Mouse (Mus musculus) kidney, adult 18-20 months (tissue): ENCODE results near the gene Daam1.

Source experiments
- DNase-seq: peaks from one replicate; pipeline ENCODE4 v3.0.0; 2021

The Daam1 gene

DNA sequence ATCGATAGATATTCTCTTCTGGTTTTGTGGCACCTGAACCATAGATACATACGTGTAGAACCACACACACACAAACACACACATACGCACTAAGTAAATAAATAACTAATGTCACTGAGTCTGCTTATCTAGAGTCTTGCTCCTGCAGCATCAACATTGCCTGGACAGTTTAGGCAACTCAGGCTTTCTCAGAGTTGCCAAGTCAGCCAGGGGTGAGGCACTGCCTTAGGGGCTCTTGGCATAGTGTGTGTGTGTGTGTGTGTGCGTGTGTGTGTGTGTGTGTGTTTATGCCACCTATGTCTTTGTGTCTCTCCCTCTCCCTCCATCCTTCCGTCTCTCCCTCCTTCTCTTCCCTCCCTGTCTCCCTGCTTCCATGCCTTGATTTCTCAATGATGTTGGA is 110.4 kb downstream of the Daam1 start:
- DNase-seq, result no peak

DNA sequence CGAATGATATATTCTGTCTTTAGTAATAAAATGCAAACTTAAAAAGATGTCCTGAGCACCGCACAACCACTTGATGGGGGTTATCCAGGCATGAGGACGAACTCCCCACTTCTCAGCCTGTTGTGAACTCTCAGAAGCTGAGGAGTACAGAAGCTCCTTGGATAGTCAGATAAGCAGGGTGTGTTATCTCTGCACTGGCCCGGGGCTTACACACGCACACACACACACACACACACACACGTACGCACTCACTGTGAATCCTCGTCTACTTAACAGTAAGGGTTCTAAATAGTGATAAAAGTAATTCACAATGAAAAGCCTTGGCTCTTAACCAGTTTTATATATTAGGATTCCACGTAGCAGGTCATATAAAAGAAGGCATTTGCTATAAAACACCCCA is 112.2 kb downstream of the Daam1 start:
- DNase-seq, result no peak

DNA sequence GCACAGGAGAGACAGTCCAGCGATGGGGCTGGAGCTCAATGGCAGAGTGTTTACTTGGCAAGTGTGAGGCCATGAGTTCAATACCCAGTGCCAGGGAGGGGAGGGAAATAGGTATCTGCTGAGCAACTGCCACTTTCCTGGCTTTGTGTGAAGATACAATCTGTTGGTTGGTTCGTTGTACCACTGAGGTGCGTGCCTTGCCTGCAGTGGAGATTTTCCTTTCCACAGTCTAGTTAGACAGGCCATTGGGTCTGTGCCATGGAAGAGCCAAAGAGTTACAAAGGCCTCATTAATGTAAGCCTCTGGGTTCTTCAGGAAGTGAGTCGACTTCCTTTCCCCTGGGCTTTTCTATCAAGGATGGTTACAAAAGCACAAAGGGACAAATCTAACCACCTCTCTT is 112.8 kb downstream of the Daam1 start:
- no peak for DNase-seq

DNA sequence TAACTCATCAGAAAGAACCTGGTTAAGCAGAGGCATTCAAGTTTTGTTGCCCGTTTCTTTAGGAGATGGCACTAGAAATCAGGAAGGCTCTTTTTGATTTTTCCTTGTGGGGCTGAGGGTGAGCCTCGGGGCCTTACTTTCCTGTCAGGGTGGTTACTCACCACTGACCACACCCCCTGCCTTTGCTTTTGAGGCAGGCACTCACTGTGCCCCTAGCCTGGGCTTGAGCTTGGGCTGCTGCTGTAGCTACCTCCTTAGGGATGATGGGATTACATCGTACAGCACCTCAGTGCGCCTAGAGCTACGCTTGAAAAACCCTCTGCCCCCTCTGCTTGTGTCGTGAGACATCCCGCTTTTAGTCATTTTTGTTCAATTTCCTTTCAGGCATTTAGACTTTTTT is 115.0 kb downstream of the Daam1 start:
- DNase-seq, result no peak

DNA sequence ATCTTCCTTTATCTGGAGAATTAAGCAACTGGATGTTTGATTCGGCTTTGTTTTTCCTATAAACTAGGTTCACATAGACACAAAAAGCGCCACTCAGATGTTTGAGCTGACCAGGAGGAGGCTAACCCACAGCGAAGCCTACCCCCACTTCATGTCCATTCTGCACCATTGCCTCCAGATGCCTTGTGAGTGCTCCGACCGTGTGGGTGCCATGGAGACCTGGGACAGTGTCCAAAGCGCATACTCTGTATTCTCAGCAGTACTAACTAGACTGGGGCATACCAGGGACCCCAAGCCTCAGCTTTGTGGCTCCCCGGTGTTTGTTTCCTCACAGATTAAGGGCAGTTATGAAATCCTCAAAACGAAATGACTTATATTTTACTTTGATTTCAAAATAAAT is 115.6 kb downstream of the Daam1 start:
- no peak for DNase-seq

DNA sequence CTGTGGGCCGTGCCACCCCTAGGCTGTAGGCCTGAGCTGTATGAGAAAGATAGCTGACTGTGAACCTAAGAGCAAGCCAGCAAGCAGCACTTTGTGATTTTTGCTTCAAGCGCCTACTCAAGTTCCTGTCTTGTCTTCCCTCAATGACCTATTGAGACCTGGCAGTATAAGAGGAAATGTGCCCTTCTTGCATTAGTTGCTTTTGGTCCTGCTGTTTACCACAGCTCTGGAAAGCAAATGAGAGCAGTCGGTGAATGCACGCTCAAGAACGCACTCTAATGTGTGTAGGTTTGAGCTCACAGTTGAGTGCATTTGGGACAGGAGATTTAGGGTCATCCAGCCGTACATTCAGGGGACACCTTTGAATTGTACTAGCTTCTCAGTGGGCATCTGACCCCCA is 118.1 kb downstream of the Daam1 start:
- DNase-seq, result no peak

DNA sequence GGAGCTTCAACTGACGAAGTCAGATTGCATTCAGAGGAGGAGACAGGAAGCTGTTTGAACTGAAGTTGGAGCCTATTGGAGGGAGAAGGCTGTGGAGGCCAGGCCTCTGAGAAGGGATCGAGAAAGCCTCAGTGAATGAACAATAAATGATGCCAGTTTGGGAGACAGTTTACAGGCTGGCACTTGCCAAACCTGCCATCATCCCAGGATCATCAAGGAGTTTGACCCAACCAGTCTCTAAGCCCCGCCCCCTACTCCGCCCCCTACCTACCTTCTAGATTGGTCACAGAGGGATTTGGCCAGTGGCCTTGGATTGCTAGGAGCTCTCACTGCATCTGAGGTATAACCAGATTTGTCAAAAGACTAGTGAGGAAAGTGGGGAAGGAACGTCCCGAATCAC is 118.7 kb downstream of the Daam1 start:
- DNase-seq, result no peak

DNA sequence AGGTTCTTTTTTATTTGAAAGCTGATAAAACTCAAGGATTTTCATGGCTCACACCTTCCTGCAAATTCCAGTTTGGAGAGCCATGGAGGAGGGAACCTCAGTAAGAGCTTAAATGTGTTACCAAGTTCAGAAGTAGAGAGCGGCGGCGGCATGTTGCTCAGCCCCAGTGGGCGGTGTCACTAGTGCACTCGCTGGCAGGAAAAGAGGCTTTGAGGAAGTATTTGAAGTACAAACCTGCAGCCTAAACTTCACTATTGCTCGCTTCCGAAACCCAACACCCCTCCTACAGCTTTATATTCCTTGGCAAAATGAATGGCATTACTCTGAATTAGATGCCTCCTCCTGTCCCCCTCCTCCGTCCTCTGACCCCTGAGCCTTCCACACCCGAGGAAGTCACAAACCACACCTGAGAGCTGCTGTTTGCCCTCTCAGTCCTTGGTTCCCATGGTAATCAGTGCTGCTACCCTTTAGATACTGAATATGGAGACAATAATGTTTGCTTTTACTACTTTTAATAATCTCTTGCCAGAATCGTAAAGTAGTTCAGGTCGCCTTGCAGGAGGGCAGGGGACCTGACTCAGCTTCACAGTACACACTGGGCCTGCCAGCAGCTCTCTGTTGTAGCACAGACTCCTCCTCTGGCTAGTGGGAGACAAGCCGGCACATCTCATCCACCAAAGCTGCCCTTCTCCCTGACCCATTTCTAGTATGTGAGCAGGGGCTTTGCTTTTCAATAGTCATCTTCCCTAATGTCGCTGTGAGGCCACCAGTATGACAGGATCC is 119.4 kb downstream of the Daam1 start:
- DNase-seq, result no peak

DNA sequence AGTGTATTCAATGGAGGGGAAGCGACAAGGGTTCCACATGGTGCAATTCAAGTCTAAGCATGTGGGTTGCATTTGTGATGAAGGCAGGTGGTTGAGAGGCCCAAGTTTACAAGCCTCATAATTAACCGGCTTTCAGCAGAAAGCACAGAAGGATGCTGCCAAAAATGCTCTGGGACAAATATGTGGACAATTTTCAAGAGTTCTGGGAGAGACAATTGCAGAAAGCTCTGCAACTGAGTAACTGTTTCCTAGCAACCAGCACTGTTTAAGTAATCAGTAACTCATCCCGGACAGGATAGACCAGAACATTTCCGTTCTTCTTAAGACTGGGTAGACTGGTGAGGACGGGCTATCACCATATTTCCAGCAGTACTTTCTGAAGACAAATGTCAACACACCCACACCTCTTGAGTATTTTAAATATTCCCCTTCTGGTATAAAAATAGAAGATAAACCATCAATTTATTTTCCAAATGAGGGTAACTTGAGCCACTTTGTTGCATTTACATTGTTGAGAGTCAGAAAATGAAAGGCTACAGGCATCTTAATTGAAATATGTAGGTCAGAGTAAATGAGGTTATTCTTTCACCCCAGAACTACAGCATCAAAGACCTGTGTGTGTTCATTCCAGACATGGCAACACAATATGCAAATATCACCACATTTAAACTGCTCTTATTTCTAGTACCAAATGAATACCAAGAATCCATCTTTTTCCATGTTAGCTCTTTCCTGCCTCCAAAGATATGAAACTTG is 123.5 kb downstream of the Daam1 start:
- DNase-seq, result no peak

DNA sequence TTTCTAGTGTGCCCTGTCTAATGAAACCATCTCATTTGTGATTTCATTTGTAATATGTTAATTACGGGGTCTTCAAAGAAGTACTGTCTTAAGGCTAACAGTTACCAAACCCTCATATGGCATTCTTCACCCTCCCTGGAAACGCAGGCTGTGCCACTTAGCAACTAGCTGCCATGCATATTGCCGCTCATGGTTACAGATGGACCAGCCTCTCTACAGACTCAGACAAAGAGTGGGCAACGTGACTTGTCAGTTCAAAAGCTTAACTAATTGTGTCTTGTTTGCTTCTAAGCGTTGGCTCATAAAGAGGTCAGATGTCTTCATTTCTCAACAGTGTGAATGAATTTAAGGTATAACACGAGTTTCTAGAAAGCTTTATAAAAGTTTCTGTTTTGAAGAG is 126.1 kb downstream of the Daam1 start:
- DNase-seq, result no peak

DNA sequence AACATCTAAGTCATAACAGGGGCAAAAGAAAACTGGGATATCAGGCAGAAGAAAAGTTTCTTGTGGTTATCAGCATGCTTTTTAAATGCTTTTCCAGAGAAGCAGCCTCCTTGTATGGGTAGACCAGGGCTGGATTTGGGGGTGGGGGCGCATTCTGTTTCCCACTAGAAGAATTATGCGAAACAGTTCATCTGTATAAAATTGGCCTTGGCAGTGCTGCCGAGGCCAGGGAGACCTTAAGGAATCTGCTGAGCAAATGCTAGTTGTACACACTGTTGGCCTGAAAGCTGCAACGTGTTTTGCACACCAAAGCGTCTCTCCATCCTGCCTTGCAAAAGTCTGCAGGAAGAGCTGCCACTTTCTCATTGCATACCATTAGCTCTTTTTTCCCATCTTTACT is 126.6 kb downstream of the Daam1 start:
- DNase-seq, result no peak

DNA sequence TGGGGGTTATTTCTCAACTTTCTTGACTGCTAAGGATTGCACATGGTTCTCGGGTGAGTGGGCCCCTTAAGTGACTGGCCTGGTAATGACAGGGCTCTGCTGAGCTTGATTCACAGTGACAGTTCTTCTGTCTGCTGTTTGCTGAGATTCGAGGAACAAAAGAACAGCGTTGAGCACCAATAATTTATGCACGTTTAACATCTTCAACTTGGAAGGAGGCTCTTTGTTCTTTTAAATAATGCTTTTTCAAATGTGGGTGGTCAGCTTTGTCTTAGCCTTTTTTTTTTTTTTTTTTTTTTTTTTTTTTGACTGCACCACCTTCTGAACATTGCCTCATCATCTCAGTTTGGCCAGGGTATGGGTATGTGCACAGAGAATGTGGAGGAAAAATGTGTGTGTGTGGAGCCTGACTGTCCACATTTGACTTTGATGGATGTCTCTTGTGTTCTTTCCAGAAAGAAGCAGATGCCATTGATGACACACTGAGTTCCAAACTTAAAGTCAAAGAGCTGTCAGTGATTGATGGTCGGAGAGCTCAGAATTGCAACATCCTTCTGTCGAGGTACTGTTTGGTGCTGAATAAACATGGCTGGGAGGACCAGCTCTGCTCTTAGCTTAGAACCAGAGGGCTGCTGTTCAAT is 128.6 kb downstream of the Daam1 start:
- no peak for DNase-seq

DNA sequence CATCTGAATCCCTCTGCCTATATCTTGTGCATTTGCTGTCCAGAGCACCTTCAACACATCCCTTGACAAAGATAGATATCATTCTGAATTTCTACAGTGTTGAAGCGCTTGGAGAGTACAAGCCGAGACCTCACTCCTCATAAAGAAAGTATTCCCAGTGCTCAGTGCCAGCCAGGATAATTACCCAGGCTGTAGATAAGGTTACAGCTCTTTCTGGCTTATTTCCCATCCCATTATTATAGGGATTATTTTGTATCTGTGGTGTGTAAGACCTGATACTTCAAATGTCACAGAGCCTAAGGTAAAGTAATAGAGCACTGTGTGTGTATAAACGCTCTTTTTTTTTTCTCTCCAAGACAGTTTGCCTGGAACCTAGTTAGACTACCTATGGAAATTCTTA is 130.8 kb downstream of the Daam1 start:
- DNase-seq, result no peak

DNA sequence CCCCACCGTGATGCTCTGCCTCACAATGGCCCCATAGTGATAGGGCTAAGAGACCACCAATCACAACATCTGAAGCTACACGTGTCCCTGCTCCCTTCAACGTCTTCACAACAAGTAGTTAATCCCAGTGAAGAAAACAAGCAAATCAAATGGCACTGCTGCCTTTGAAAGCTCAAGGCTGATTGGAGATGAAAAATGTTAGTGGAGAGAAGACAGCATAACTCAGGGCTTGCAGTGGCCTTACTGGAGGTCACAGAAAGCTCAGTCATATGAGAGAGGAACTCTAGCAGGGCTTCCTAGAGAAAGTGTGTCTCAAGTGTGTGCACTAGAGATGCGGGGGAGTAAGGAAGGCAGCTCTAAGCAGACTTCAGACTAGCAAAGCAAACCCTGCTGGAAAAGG is 131.7 kb downstream of the Daam1 start:
- no peak for DNase-seq

DNA sequence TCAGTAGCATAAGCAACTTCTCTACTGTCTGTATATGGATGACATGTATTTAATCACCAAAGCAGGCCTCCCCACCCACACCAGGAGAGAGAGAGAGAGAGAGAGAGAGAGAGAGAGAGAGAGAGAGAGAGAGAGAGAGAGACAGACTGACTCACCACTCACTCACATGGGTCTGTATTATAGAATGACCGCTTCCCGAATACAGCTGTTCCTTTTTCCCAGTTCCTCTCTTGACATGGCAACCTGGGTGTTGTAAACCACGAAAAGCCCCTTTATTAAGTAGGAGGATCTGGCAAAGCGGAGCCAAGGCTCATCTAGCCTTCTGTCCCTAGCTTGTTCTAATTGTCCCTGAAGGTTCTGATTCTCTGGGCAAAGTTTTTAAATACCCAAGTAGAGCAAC is 137.7 kb downstream of the Daam1 start:
- DNase-seq, result no peak

DNA sequence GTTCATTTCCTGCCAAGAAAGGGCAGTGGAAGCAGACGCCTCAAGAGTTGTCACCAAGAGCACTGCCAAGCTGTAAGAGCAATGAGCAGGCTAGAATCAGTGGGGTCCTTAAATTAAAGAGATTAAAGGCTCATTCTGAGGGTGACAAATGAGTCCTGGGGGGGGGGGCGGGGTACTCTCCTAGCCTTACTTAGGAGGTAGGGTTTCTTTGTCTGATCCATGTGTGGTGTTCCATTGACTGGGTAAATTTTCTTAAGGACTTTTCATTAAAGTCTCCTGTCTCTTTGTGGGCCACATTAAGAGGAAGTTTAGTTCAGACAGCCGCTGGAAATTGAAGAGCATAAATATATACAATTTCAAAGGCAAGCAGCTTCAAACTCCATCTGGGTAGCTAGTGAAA is 138.1 kb downstream of the Daam1 start:
- no peak for DNase-seq

DNA sequence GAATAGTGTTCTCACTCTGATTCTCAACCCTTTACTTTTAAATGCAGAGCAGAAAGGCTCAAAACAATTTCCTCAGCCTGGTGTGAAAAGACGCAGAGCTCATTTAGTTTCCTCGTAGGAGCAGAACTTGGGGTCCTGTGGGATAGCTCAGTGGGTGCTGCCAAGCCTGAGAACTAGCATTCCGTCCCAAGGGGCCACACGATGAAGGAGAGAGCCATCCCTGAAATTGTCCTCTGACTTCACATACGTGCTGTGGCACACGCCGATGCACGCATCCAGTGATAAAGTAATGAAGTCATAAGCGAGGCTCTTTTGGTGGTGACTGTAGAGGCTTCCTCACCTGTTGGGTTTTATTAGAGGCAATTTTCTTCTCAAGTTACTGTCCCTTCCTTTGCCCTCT is 138.6 kb downstream of the Daam1 start:
- no peak for DNase-seq

DNA sequence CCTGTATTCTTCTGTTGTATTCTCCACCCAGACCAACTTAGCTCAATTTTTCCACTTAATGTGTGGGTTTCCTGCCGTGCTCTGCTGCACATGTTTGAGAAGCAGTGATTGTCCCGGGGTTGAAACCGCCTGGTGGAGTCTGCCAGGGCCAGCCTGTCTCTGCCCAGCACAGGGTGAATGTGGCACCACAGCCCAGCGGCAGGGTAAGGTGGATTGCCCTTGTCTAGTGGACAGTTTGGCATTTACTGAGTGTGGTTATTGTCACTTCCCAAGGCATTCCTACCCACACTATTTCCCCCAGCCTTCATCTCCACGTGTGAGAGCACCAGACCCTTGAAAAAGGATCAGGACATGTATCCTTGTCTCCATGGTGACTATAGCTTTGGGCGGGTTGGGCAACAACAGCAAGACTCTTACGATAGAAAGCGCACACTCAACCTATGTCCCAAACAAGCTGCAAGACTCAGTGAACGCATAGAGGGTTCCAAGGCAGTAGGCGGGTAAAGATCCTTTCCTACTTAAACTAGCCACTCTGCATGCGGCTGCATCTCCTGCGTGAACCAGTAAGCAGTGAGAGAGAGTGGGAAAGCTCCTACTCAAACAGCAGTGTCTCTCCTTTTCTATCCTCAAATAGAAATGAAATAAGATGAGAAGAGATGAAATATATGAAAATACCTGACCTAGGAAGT is 139.2 kb downstream of the Daam1 start:
- no peak for DNase-seq

DNA sequence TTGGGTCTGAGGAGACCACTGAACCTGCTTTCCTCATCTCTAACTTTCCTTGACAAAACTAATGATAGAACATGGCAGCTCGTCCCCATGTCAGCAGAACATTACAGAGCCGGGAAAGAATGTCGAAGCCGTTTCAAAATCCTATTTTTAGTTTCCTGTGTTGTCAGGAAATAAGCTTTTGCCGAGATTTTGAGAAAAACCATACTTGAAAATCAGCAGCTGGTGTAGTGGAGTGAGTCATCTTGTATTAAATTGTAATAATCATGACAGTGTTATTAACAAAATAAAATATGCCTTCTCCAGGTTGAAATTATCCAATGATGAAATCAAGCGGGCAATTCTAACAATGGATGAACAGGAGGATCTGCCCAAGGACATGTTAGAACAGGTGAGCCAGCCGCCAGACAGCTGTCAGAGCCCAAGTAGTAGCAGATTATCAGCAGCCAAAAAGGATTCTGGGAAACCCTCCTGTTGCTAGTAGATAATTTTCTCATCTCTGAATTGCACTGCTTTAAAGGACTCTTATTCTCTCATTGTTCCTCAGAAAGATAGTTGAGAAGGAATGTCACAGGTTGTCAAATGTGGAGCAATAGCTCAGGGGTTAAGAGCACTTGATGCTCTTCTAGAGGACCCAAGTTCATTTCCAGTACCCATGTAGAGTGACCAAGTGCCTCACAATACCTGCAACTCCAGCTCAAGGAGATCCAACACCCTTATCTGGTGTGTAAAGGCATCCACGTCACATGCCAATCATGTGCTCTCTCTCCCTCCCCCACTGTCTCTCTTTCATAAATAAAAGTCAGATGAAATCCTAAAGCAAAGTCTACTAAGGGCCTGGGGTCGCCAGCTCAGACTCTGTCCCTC is 140.1 kb downstream of the Daam1 start:
- DNase-seq, result no peak

DNA sequence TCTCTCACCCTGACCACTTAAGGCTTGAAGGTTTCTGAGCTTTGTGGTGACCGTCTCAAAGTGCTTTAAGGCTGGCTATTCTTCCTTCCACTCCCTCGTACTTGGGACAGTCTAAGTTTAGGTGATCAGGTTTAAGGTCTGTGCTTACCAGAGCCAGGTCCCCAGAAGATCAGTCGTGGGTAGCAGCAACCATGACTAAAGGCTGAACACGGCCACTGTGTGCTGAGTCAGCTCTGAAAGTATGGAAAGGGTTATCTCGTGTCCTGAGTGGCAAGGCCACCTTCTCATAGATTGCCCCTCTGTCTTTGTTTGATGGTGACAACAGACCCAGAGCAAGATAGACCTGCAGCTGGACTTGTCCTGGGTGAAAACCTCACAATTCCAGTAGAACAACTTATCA is 141.2 kb downstream of the Daam1 start:
- DNase-seq, result no peak

DNA sequence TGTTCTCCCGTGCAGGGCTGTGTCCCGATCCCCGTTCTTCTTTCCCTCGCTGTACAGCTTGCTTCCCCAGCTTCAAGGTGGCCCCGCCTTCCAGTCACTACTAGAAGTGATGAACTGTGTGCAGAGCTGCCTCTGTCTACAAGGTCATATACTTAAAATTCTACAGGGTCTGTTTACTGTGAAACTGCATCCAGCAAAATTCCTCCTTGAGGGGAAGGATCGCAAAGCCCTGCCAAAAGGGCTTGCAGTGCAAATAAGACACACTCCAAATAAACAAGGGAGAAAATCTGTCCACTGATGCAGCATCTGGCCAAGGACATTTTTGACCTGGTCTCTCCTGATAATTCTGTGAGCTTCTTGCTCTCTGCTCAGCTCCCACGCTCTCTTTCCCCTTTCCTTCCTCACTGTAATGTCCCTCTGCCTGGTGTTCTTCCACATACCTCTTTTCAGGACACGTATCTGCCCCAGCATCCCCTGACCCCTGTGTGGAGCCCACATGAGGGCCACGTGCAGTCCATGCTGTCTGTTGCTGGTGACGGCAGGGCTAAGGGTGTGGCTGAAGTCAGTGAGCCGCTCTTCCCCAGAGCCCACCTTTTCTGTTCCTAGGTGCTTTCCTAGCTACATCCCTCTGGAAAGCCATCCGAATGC is 141.9 kb downstream of the Daam1 start:
- DNase-seq, result no peak

DNA sequence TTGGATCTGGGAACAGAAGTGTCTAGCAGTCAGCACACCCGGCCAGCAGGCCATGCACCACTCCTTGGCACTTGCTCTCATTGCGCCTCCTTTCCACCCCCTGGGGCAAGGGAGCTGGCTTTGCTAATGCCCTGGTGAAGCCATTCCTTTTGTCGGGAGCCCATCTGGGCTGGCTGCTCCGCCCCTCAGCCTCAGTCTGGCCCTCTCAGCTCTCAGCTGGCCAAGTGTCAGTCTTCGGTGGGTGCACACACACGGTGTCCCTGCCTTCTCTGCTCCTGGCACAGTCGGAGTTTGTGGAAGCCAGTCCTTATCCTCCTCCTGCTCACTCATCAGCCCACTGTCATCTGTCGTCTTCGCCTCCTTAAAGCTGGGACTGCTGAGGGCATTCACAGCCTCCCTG is 142.7 kb downstream of the Daam1 start:
- no peak for DNase-seq
